Mouse (Mus musculus): ENCODE results near the gene Ptprn2. TPM values are rescaled to one million over a fixed set of nuclear protein-coding genes. Genes with fewer than 3 reads are reported as not detected.

Gene Ptprn2
- total and polyA plus RNA-seq, 3 experiments = 0.22 TPM; not detected in 2

GRCm38 (mm10) chr12:116989144-116989543 is 503.6 kb downstream of the Ptprn2 start:
- H3K27me3 ChIP-seq (ENCODE audit: insufficient read depth, low read length) = no peaks in the 10 kb centered on the region
- DNase-seq (ENCODE audit: low spot score) (no peak), ATAC-seq (ENCODE audit: extremely low read depth, insufficient number of reproducible peaks, low FRiP score, poor library complexity, severe bottlenecking) (no peak)
- TF ChIP-seq TAL1 (conservative IDR thresholded peaks at IDR 0.05; ENCODE audit: low read depth, low read length) = no peak
- no peak for TF ChIP-seq POLR2AphosphoS5 (IDR thresholded peaks at IDR 0.05; ENCODE audit: insufficient replicate concordance, low read depth, low read length)
- H3K9me3 ChIP-seq (replicated peaks) = peaks cover 68% of the 10 kb centered on the region
- no peak overlapping the region for H3K4me3 ChIP-seq (ENCODE audit: low read depth, low read length)
- no peaks in the 10 kb centered on the region for H3K4me1 ChIP-seq (ENCODE audit: insufficient read depth, low read depth, low read length)
- no peaks in the 10 kb centered on the region for H3K36me3 ChIP-seq (replicated peaks)

- DNase-seq (ENCODE audit: low spot score) (no peak), ATAC-seq (ENCODE audit: extremely low read depth, insufficient number of reproducible peaks, low FRiP score, poor library complexity, severe bottlenecking) (no peak)
- H3K4me1 ChIP-seq (ENCODE audit: insufficient read depth, low read depth, low read length) = no peaks in the 10 kb centered on the region
- H3K4me3 ChIP-seq (ENCODE audit: low read depth, low read length) = no peak overlapping the region
- no peaks in the 10 kb centered on the region for H3K36me3 ChIP-seq (replicated peaks)
- H3K9me3 ChIP-seq (replicated peaks) = peaks cover 19% of the 10 kb centered on the region
- H3K27me3 ChIP-seq (ENCODE audit: insufficient read depth, low read length) = no peaks in the 10 kb centered on the region
- no peak for TF ChIP-seq GATA2 (IDR thresholded peaks at IDR 0.05; ENCODE audit: borderline replicate concordance, low read depth, low read length)
- TF ChIP-seq GATA1 (IDR thresholded peaks at IDR 0.05; ENCODE audit: borderline replicate concordance, low read length) = no peak
- no peak for TF ChIP-seq POLR2AphosphoS5 (IDR thresholded peaks at IDR 0.05; ENCODE audit: insufficient replicate concordance, low read depth, low read length)
- TF ChIP-seq CTCF (IDR thresholded peaks at IDR 0.05; ENCODE audit: low read depth, low read length) = no peak
- no peak for TF ChIP-seq TAL1 (conservative IDR thresholded peaks at IDR 0.05; ENCODE audit: low read depth, low read length)
These were observed 516.1 kb downstream of the Ptprn2 start for GRCm38 (mm10) chr12:117001546-117002148.

GRCm38 (mm10) chr12:117016753-117017595 is 531.5 kb downstream of the Ptprn2 start:
- ATAC-seq (ENCODE audit: extremely low read depth, insufficient number of reproducible peaks, low FRiP score, poor library complexity, severe bottlenecking) (no peak), DNase-seq (ENCODE audit: low spot score) (no peak)
- Histone ChIP-seq H3K9me3 (replicated peaks) (peaks cover 57% of the 10 kb centered on the region), H3K36me3 (replicated peaks) (no peaks in the 10 kb centered on the region), H3K4me3 (ENCODE audit: low read depth, low read length) (no peak overlapping the region), H3K27me3 (ENCODE audit: insufficient read depth, low read length) (no peaks in the 10 kb centered on the region), H3K4me1 (ENCODE audit: insufficient read depth, low read depth, low read length) (no peaks in the 10 kb centered on the region)
- TF ChIP-seq TAL1 (conservative IDR thresholded peaks at IDR 0.05; ENCODE audit: low read depth, low read length) = no peak
- no peak for TF ChIP-seq CTCF (IDR thresholded peaks at IDR 0.05; ENCODE audit: low read depth, low read length)
- TF ChIP-seq GATA1 (IDR thresholded peaks at IDR 0.05; ENCODE audit: borderline replicate concordance, low read length) = no peak
- no peak for TF ChIP-seq GATA2 (IDR thresholded peaks at IDR 0.05; ENCODE audit: borderline replicate concordance, low read depth, low read length)
- no peak for TF ChIP-seq POLR2AphosphoS5 (IDR thresholded peaks at IDR 0.05; ENCODE audit: insufficient replicate concordance, low read depth, low read length)

GRCm38 (mm10) chr12:117017912-117018311 is 532.4 kb downstream of the Ptprn2 start:
- DNase-seq (ENCODE audit: low spot score) = no peak
- no peak overlapping the region for H3K4me3 ChIP-seq (ENCODE audit: low read depth, low read length)
- H3K9me3 ChIP-seq (replicated peaks) = peaks cover 60% of the 10 kb centered on the region
- no peaks in the 10 kb centered on the region for H3K27me3 ChIP-seq (ENCODE audit: insufficient read depth, low read length)
- ATAC-seq (ENCODE audit: extremely low read depth, insufficient number of reproducible peaks, low FRiP score, poor library complexity, severe bottlenecking) = no peak
- H3K4me1 ChIP-seq (ENCODE audit: insufficient read depth, low read depth, low read length) = no peaks in the 10 kb centered on the region
- no peak for TF ChIP-seq GATA2 (IDR thresholded peaks at IDR 0.05; ENCODE audit: borderline replicate concordance, low read depth, low read length)
- TF ChIP-seq TAL1 (conservative IDR thresholded peaks at IDR 0.05; ENCODE audit: low read depth, low read length) = no peak
- no peak for TF ChIP-seq POLR2AphosphoS5 (IDR thresholded peaks at IDR 0.05; ENCODE audit: insufficient replicate concordance, low read depth, low read length)
- TF ChIP-seq CTCF (IDR thresholded peaks at IDR 0.05; ENCODE audit: low read depth, low read length) = no peak
- H3K36me3 ChIP-seq (replicated peaks) = no peaks in the 10 kb centered on the region

GRCm38 (mm10) chr12:117023235-117023634 is 537.7 kb downstream of the Ptprn2 start:
- no peaks in the 10 kb centered on the region for H3K4me1 ChIP-seq (ENCODE audit: insufficient read depth, low read depth, low read length)
- no peak overlapping the region for H3K4me3 ChIP-seq (ENCODE audit: low read depth, low read length)
- TF ChIP-seq CTCF (IDR thresholded peaks at IDR 0.05; ENCODE audit: low read depth, low read length) (no peak), GATA1 (IDR thresholded peaks at IDR 0.05; ENCODE audit: borderline replicate concordance, low read length) (no peak)
- H3K27me3 ChIP-seq (ENCODE audit: insufficient read depth, low read length) = no peaks in the 10 kb centered on the region
- ATAC-seq (ENCODE audit: extremely low read depth, insufficient number of reproducible peaks, low FRiP score, poor library complexity, severe bottlenecking) = no peak
- no peak for DNase-seq (ENCODE audit: low spot score)
- peaks cover 65% of the 10 kb centered on the region for H3K9me3 ChIP-seq (replicated peaks)
- H3K36me3 ChIP-seq (replicated peaks) = no peaks in the 10 kb centered on the region

- no peak for DNase-seq (ENCODE audit: low spot score)
- H3K36me3 ChIP-seq (replicated peaks) = no peaks in the 10 kb centered on the region
- H3K4me3 ChIP-seq (ENCODE audit: low read depth, low read length) = no peak overlapping the region
- H3K4me1 ChIP-seq (ENCODE audit: insufficient read depth, low read depth, low read length) = no peaks in the 10 kb centered on the region
- TF ChIP-seq TAL1 (conservative IDR thresholded peaks at IDR 0.05; ENCODE audit: low read depth, low read length) = no peak
- TF ChIP-seq GATA1 (IDR thresholded peaks at IDR 0.05; ENCODE audit: borderline replicate concordance, low read length) = no peak
- no peak for TF ChIP-seq GATA2 (IDR thresholded peaks at IDR 0.05; ENCODE audit: borderline replicate concordance, low read depth, low read length)
- TF ChIP-seq CTCF (IDR thresholded peaks at IDR 0.05; ENCODE audit: low read depth, low read length) = no peak
- no peak for TF ChIP-seq POLR2AphosphoS5 (IDR thresholded peaks at IDR 0.05; ENCODE audit: insufficient replicate concordance, low read depth, low read length)
- no peak for ATAC-seq (ENCODE audit: extremely low read depth, insufficient number of reproducible peaks, low FRiP score, poor library complexity, severe bottlenecking)
- peaks cover 72% of the 10 kb centered on the region for H3K9me3 ChIP-seq (replicated peaks)
- no peaks in the 10 kb centered on the region for H3K27me3 ChIP-seq (ENCODE audit: insufficient read depth, low read length)
These were observed 539.4 kb downstream of the Ptprn2 start for GRCm38 (mm10) chr12:117024916-117025315.
